Mouse (Mus musculus) thymus, adult 2 months (tissue): ENCODE data around the gene Pnpo.
A peak's percentile ranks its signal among the peaks of the same experiment; 100 is the strongest.

ENCODE experiments used
- CTCF ChIP-seq: fragments of 200-500 bp; IDR thresholded peaks from 2 replicates; pipeline ENCODE4 v1.5.1; 2012; ENCODE audit warnings: mild to moderate bottlenecking, control low read depth, low read length, moderate library complexity, borderline replicate concordance; ENCODE audit not compliant: control insufficient read depth, poor library complexity, insufficient read depth; ENCODE audit errors: extremely low read depth
- POLR2A ChIP-seq: fragments of 200-500 bp; IDR thresholded peaks from 2 replicates; pipeline ENCODE4 v1.6.1; 2012; ENCODE audit warnings: mild to moderate bottlenecking, low read length, control low read depth, moderate library complexity; ENCODE audit not compliant: control insufficient read depth, poor library complexity, insufficient read depth; ENCODE audit errors: extremely low read depth

- TF ChIP-seq CTCF: no peak; the same call in 1 of the 2 replicates
- peak; percentile 28; the same call in 1 of the 2 replicates for TF ChIP-seq POLR2A
Measured at GRCm38 (mm10) chr11:96943746-96944304, at the start of gene Pnpo.
